Mouse (Mus musculus) right cerebral cortex, postnatal 4 days (tissue): ENCODE results near the gene Hsd3b6.
"Not testable (repeated sequence)": the region's sequence is repeated elsewhere in the genome, so short reads cannot be mapped to it uniquely, and the experiment has no call there.

ENCODE experiments used
- DNase-seq: peaks from one replicate; pipeline ENCODE4 v3.0.0-alpha.2; 2022

The Hsd3b6 gene

DNA sequence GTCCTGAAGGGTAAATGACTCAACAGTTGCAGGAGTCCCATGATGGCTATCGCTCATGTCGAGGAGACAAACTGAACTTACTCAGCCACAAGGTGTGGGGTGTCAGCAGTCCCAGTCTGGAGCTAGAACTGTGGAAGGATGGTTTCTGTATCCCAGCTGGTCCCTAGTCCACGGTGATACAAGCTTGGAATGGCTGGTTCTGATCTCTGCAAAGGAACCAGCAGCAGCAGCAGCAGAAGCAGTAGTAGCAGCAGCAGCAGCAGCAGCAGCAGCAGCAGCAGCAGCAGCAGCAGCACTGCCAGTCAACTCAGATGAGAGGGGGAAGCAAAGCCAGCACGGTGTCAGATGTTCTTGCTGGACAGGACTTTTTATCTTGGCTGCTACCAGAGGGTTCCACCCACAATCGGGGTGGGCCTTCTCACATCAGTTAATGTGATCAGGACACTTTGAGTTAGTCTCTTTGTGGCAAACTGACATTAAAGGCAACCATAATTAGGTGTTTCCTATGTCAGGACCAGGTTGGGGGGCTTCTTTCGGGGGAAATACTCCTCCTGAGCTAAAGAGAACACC lies at the start of gene Hsd3b6:
Hsd3b6 (minus strand) TSS at position 343 of the 570 bp plus-strand sequence.
- no peak for DNase-seq

DNA sequence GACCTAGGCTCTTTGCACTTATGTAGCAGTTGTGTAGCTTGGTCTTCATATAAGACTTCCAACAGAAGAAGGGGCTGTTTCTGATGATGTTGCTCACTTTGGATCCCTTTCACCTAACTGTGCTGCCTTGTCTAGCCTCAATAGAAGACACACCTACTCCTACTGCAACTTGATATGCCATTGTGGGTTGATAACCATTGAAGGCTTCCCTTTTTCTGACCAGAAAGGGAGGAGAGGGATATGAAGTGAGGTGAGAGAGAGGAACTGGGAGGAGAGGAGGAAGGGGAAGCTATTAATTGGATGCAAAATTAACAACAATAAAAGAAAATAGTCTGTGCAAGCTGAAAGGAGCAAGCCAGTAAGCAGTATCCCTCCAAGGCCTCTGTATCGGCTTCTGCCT lies 48.6 kb upstream of the Hsd3b6 start:
- no peak for DNase-seq

DNA sequence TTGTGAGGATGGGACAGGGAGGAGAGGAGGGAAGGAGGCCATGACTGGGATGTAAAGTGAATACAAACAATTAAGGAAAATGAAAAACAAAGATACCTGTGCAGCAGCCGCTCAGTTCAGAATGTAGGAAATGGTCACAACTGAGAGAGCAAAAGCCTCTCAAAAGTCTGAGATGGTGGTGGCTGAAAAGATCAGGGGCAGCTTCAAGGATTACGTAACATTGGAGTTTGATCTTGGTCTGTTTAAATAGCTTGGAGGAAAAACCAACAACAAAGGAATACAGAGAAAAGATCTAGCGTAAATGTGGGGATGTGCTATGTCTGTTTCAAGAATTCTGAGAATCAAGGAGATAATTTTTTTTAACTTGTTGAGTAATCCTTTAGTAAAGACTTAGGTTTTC lies 45.3 kb upstream of the Hsd3b6 start, which contains the start of gene Hsd3b1:
Hsd3b1 (minus strand) TSS at position 219 of the 400 bp plus-strand sequence.
- DNase-seq, result no peak

DNA sequence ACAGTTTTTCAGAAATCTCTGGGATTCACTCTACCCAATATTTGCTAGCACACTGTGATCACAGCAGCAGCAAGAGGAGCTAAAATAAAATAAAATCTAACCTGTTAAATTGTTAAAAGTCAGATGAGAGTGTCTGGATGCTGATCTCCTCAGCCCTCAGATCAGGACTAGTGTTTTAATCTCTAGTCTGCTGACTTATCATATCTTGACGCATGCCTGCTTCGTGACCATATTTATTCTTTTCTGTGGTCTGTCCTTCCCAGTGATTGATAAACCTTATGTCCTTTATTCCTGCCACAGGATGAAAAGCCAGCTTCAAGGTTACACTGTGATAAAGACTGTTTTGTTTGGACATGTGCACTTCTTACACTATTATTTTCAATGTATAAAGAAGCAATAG lies 43.8 kb upstream of the Hsd3b6 start:
- DNase-seq, result no peak

DNA sequence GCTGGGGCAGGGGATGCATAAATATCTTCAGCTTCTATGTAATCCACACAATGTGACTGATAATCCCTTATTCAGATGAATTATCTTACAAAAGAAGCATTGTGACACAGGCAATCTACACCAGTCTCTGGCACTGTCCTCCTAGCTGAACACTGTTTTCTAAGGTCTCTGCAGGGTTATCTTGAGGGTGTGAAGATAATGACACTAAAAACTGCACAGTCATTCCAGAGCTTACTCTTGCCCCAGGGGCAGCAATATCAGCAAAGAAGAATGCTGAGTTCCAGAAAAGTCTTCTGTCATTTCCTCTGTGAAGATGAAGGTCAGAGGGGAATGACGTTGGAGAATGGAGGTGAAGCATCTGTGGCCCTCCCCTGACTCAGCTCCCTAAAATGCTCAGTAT lies 42.6 kb upstream of the Hsd3b6 start:
- no peak for DNase-seq

DNA sequence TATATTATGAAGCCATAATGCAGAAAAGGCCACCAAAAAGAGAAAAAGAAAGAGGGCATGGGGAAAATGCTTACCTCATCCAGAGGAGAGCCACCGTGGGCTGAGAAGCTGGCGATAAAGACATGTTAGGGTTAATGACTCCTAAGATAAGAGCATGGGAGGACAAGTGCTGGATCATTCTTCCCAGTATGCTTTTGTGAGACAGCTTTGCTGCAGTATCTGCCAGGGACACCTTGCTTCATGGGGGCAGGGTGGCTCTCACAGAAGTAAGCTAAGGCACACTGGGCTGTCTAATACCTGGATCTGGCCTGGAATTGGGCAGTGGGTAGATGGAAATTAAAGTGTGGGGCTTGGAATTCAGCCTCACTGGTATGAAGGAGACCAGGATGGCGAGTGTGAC lies 40.9 kb upstream of the Hsd3b6 start:
- DNase-seq, result no peak

DNA sequence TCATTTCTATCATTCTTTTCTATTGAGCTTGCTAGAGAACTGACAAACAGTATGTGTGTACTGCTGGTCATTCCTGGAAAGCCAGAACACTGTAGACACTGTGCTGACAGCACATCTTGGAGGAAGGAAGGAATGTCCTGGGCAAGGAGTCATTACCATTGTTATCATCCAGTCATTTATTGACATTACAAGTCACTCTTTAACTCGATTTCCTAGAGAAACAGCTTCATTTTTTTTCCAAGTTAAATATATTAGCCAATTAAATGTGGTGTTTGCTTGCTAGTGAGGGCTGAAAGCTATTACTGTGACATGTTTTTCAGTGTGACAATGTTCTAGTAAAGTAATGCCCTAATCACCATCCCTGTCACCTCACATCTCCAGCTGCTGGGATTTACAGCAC lies 39.4 kb upstream of the Hsd3b6 start:
- no peak for DNase-seq

DNA sequence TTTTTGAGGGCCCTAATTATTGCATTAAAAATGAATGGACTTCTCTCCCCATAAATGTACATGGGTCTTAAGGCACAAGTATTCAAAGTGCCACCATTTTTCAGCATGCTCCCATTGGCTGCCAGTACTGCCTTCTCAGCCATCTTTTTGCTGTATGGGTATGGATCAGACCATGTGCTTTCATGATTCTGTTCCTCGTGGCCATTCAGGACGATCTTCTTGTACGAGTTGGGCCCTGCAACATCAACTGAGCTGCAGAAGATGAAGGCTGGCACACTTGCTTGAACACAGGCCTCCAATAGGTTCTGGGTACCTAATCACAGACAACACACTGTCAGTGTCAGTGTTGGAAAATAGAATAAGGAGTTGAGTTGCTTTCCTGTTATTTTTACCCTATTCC lies 38.8 kb upstream of the Hsd3b6 start:
- DNase-seq, result no peak

DNA sequence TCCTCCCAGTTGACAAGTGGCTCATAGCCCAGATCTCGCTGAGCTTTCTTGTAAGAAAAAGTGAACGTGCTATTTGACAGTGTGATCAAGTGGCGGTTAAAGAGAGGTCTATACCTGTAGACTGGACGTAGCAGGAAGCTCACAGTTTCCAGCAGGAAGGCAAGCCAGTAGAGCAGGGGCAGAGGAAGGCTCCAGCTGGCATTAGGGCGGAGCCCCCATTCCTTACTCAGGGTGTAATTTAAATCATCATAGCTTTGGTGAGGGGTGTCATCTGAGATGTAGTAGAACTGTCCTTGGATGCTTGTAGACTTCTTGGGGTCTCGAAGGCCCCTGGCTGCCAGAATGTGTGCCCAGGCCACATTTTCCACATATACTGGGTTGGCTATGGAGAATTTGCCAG lies 38.4 kb upstream of the Hsd3b6 start:
- DNase-seq, result no peak

DNA sequence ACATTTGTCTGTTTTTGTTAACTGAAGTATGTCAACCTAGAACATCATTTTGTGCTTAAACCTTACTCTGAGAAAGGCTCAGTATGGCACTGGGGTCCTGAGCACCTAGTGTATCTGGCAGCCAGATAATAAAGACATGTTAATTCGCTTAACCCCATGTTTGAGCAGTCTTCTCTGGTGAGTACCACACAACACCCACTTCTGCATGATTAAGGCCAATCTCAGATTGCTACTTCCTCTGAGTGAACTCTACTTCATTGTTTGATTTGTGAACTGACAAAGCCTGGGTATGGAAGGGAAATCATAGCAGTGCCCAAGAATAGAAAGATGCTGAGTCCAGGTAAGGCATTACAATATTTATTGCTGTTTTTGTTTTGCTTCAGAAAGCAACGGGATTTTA lies 37.6 kb upstream of the Hsd3b6 start:
- DNase-seq, result no peak

DNA sequence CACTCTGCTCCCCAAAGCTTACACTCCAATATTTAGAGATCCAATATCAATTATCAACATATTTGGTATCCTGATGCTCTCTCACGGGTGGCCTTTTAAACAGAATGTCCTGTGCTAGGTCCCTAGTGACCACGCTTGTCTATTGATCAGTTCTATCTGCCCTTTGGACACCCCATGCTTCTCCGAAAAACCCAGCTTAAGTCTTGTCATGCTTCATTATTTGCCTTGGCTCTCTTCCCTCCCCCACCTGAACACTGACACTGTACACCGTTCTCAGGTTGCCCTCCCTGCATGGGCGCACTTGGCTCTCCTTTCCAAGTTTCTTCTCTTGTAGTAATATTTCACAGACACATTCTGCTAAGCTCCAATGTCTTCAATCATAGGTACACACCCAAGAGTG lies 36.0 kb upstream of the Hsd3b6 start:
- DNase-seq, result no peak

DNA sequence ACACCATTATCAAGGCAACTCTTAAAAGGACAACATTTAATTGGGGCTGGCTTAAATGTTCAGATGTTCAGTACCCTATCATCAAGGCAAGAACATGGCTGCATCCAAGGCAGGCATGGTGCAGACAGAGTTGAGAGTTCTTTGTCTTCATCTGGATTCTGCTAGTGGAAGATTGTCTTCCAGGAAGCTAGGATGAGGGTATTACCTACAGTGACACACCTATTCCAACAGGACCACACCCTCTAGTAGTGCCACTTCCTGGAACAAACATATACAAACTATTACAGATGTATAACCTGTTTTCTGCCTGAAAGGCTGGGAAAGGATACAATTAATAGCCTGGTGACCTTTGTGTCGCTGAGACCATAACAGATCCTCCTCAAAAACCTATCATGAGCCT lies 34.7 kb upstream of the Hsd3b6 start:
- DNase-seq, result no peak

DNA sequence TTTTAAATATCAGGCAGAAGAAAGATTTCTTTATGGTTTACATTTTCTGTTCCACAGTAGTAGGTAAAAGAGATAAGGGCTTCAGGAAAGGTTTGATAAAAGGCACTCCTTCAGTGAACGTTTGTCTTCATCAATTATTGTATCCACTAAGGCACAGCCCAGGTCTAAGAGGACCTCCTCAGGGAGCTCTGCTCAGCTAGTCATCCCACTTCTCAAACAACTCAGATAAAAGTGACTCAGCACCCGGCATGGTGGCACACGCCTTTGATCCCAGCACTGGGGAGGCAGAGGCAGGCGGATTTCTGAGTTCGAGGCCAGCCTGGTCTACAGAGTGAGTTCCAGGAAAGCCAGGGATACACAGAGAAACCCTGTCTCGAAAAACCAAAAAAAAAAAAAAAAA lies 1.6 kb downstream of the Hsd3b6 start:
- not testable (repeated sequence) for DNase-seq

DNA sequence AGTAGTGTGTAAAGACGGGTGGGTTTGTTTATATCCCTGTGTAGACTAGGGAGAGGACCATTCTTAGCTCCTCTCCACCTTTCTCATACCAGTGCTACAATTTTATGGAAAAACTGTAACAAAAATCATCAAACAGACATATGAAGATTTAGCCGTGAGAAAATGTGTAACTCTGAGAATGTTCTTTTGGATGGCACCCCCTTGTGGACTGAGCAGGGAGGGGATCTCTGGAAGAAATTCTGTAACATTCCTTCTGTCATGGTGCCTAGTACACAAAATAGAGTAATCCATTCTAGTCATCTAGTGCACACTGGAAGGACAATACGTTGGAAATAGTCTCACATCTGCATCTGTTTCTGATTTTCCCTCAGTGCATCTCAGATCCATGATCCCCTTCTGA lies 9.2 kb downstream of the Hsd3b6 start:
- not testable (repeated sequence) for DNase-seq

DNA sequence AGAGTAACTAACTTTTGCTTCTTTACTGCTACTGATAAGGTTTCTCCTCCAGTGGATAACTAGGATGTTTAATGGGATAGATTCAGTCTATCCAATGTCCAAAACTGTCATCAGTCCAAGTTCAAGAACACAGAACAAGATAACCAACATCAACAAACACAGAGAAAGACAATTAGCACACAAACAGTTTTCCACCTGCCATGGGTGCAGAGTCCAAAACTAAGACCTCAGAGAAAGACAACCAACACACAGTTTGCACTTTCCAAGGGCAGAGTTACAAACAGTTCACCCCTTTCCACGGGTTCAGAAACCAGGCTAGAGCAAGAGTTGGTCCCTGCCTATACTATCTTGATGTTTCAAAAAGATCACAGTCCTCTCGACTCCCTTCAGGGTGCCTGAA lies 27.7 kb downstream of the Hsd3b6 start:
- no peak for DNase-seq

DNA sequence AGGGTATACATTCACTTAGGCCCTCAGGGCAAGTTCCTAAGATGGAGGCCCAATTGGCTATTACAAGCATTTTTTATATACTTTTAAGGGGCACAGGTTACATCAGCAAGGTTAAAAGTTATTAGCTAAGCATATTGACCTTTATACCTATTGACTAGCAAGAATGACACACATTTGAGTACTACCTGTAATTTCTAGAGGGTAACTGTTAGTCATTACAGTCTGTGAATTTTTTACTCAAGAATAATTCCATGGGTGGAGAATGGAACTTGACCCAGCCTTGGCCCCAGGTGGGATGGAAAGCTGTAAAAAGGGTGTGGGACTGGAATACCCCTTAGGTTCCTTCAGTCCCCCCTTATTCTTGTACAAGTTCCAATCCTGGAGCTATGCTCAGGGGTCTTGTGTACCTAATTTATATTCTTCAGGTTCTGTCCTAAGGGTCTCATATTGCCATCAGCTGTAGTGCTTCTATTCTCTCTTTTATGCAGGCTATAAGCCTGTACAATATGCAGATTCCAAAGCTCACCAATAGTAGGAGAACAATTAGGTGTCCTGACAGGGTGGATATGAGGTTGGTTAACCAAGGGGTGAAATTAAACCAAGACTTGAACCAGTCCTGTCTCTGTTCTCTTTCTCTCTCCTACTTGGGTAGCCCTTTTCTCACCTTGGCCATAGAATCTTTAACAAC lies 31.9 kb downstream of the Hsd3b6 start:
- DNase-seq, result no peak

DNA sequence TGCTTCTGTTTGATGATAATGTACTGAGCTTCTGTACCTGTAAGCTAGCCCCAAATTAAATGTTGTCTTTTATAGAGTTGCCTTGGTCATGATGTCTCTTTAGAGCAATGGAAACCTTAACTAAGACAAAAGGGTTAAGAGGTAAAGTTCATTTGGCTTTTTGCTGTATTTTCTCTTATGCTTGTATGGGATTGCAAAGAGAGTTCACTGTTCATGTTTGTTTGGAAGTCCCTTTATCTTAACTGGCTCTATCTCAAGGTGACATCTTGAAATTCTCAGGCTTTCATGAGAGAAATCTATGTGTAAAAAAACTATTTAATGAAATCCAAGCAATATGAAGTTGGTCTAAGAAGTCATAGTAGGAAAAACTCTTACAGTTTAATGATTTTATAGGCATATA lies 33.3 kb downstream of the Hsd3b6 start:
- no peak for DNase-seq

DNA sequence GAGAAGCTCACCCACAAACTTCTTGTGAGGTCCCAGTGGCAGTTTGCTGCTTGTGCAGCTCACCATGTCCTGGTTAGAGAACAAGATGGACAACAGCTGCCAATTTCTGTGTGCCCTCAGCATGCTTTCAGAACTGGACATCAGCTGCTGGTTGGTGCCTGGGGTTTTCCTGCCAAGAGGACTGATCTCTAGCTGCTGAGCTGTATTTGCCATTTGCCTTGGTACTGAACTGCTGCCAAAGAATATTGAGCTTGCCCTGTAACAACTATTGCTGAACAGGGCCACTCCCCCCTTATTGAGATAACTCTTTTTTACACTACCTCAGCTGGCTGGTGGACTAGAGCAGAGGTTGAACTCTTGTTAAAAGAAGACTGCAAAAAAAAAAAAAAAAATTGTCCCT lies 50.1 kb downstream of the Hsd3b6 start:
- DNase-seq, result no peak

DNA sequence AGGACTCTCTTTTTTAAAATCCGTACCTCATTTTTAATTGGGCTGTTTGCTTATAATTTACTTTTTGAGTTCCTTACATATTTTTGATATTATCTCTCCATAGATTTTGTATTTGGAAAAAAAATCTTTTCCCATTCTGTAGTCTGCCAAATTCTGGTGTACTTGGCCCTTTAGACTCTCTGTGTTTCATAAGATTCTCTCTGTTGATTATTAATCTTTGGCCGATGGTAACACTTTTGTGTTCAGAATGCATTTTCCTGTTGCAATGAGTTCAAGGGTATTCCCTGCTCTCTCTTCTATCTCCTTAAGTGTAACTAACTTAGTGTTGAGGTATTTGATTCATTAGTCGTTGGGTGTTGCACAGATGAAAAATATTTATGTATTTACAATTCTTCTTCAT lies 57.4 kb downstream of the Hsd3b6 start:
- DNase-seq, result no peak
